Mouse (Mus musculus) lung, adult 10 weeks (tissue): Measurements from ENCODE around the gene Nol10. TPM values are rescaled to one million over a fixed set of nuclear protein-coding genes. Genes with fewer than 3 reads are reported as not detected.

Experiments
- polyA plus RNA-seq: library from polyadenylated mRNA; stranded (reverse); fragments of 350-450 nt; fragmentation: Illumina TruSeq; extraction: RNeasy Lipid Tissue Mini Kit (QIAGEN cat#74804); gene quantifications from one replicate; pipeline ENCODE4 v1.2.3, GENCODE M21; 2014; ENCODE audit warnings: low read depth, low replicate concordance; ENCODE audit not compliant: insufficient read depth

Nol10 gene
- 6.1 TPM for polyA plus RNA-seq

GRCm38 (mm10) chr12:17348048-17349036 lies at the start of gene Nol10:
Gene Nol10 (plus strand): TSS chr12:17348458.

DNA sequence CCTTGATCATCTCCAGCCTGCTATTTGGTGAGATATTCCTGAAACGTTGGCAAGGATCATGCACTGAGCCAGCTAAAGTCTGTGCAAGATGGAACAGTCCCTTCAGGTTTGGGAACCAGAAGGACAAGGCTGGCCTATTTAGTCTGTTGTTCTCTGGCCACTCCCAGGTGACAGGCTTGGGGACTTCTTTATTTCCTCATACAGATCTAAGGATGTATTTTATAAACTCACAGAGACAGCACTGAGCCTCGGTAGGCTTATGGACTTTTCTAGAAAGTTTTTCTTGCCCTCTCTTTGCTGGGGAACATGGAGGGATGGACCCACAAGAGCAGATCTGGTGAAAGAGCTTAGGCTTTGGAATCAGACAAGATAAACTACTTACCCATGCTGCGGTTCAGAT lies 19.0 kb upstream of the Nol10 start, which contains the start of gene Atp6v1c2:
Atp6v1c2 (minus strand) TSS at position 101 of the 400 bp plus-strand sequence.

Other genes starting within 250 kb of the Nol10 start
- 0.22 TPM for gene Kcnf1, start 171.6 kb upstream of the Nol10 start, polyA plus RNA-seq
- 193 TPM for gene Pdia6, start 81.9 kb upstream of the Nol10 start, polyA plus RNA-seq
- gene Atp6v1c2, start 19.1 kb upstream of the Nol10 start, polyA plus RNA-seq: 51.7 TPM
- gene Odc1, start 196.3 kb downstream of the Nol10 start, polyA plus RNA-seq: 78.5 TPM